Comparison of ENCODE assay signal across 19 mouse cellular contexts in the genomic region with DNA sequence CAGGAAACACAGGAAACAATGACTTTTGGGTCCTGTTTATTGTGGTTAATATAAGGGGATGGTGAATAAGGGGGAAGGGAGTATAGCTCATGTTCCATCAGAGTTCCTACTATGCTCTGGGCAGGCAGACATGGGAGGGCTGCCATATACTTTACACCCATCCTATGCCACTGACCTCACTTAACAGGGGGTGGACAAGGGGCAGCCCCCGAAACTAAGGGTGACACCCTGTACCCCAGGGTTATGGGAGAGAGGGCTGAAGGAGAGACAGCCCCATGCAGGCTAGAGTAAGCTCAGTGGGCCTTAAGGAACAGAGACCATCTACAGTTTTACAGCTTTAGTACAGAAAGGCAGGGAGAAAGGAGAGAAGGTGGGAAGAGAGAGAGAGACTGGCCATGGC.
A peak's percentile ranks its signal among the peaks of the same experiment; 100 is the strongest.
DNase-seq lines count a peak whose midpoint lies in the region; ATAC-seq lines count a peak whose summit lies in the region.
"Had no signal": no experiment of that assay in that cellular context is flagged by ENCODE, and none has a peak within 500 bp of the region (broad histone marks: within the 10 kb centered on the region; RNA-seq: fewer than 3 reads in every experiment).

No protein-coding gene starts in this region.

- H3K36me3 ChIP-seq in embryonic facial prominence, embryonic 12.5 days: no peaks in the 10 kb centered on the region
- no peaks in the 10 kb centered on the region for H3K36me3 ChIP-seq in embryonic facial prominence, embryonic 10.5 days (replicated peaks)
- H3K36me3 ChIP-seq: G1E had no signal

- H3K27me3 ChIP-seq in embryonic facial prominence, embryonic 12.5 days: no peaks in the 10 kb centered on the region
- no peaks in the 10 kb centered on the region for H3K27me3 ChIP-seq in embryonic facial prominence, embryonic 10.5 days (replicated peaks; ENCODE audit: low read depth, poor library complexity, severe bottlenecking)
- H3K27me3 ChIP-seq: CH12.LX, Patski had no signal

- no peaks in the 10 kb centered on the region for H3K4me1 ChIP-seq in embryonic facial prominence, embryonic 12.5 days
- H3K4me1 ChIP-seq in embryonic facial prominence, embryonic 10.5 days: no peaks in the 10 kb centered on the region

- intact Hi-C loops in heart, postnatal 25 days (cut with DNase I): no loop called here

- H3K4me2 ChIP-seq in embryonic facial prominence, embryonic 12.5 days (replicated peaks): no peak overlapping the region

- no peak for DNase-seq in embryonic facial prominence, embryonic 10.5 days (ENCODE audit: low spot score)
- peak; percentile 75 for DNase-seq in heart, adult 11 months
- no peak for DNase-seq in heart, postnatal 25 days (ENCODE audit: low spot score)
- DNase-seq: adrenal gland, adult 2 months; adrenal gland, adult 8-10 months; adrenal gland, postnatal 10 days; adrenal gland, postnatal 14 days; adrenal gland, postnatal 25 days; adrenal gland, postnatal 36 days; B cell, adult 2 months; cerebellum, adult 11 months; cerebellum, adult 11-12 months; cerebellum, adult 18-20 months had no signal

- ATAC-seq in embryonic facial prominence, embryonic 12.5 days (ENCODE audit: insufficient number of reproducible peaks, insufficient read depth, low FRiP score, low TSS enrichment): 0 out of 2 replicates have a peak, but pooled peaks have one; percentile 52
- ATAC-seq: activated CD4-positive, CD25-positive, alpha-beta regulatory T cell, adult 4 months; CD4-positive, CD25-positive, alpha-beta regulatory T cell, adult 4 months; Patski had no signal

- H3K4me3 ChIP-seq in embryonic facial prominence, embryonic 12.5 days: no peak overlapping the region
- H3K4me3 ChIP-seq in embryonic facial prominence, embryonic 10.5 days: no peak overlapping the region

- WGBS in embryonic facial prominence, embryonic 12.5 days: 63% methylated on average over 1 of the region's 1 CpGs
- 85% methylated on average over 1 of the region's 1 CpGs for WGBS in embryonic facial prominence, embryonic 10.5 days

- H3K9me3 ChIP-seq in embryonic facial prominence, embryonic 12.5 days: no peaks in the 10 kb centered on the region
- H3K9me3 ChIP-seq in embryonic facial prominence, embryonic 10.5 days: no peaks in the 10 kb centered on the region
- H3K9me3 ChIP-seq: G1E had no signal

- no peak overlapping the region for H3K27ac ChIP-seq in embryonic facial prominence, embryonic 12.5 days
- H3K27ac ChIP-seq in embryonic facial prominence, embryonic 10.5 days (replicated peaks): no peak overlapping the region

- H3K9ac ChIP-seq in embryonic facial prominence, embryonic 12.5 days: no peak overlapping the region
